Mouse (Mus musculus): ENCODE results near the gene Usp32.

GRCm38 (mm10) chr11:85057544-85057943 is 82.4 kb downstream of the Usp32 start:
- TF ChIP-seq CTCF (conservative IDR thresholded peaks at IDR 0.05; ENCODE audit: low read length) (no peak), POU5F1 (IDR thresholded peaks at IDR 0.05; ENCODE audit: borderline replicate concordance, low read length) (no peak), NANOG (IDR thresholded peaks at IDR 0.05; ENCODE audit: borderline replicate concordance, low read length) (no peak)

Data from E14TG2a.4 (cell line).